Mouse (Mus musculus) bone marrow, adult 2 months (tissue): Measurements from ENCODE around the gene Arpc5.

Source experiments
- CTCF ChIP-seq: fragments of 200-500 bp; IDR thresholded peaks from 2 replicates; pipeline ENCODE4 v1.5.1; 2011; ENCODE audit warnings: low read length, control low read depth; ENCODE audit not compliant: control insufficient read depth, insufficient read depth
- POLR2A ChIP-seq: fragments of 200-500 bp; IDR thresholded peaks from 2 replicates; pipeline ENCODE4 v1.6.1; 2011; ENCODE audit warnings: low read depth, mild to moderate bottlenecking, control low read depth, low read length, borderline replicate concordance; ENCODE audit not compliant: control insufficient read depth

- TF ChIP-seq CTCF (no peak), POLR2A (no peak)
Observed at GRCm38 (mm10) chr1:152739374-152739773, 27.0 kb upstream of the Arpc5 start.
